Mouse (Mus musculus): ENCODE measurements around the gene Nnmt.

DNA sequence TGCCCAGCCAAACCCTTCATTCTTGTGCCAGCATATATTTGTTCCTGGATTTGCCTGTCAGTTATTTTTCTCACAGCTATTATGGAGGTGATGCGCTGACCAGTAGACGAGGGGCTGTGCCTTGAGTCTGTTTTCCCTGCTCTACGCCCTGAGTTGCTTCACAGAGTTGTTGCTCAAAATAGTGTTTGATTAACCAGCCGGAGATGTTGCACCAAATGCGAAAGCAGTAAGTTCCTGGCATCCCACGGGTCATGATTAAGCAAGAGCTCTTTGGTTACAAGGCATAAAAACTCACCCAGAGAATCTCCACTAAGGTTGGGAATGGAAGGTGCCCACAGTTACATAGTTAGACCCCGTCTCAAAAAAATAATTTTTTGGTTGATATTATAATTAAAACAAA is 1.2 kb upstream of the Nnmt start:
- TF ChIP-seq CTCF (IDR thresholded peaks at IDR 0.05): no peak
- TF ChIP-seq EP300 (IDR thresholded peaks at IDR 0.05): no peak

All from lung, postnatal 0 days (tissue).